Mouse (Mus musculus) small intestine, adult 2 months (tissue): ENCODE data around the gene Sytl3. TPM values are rescaled to one million over a fixed set of nuclear protein-coding genes. Genes with fewer than 3 reads are reported as not detected.

Experiments used
- H3K27ac ChIP-seq: fragments of 200-500 bp; 2 replicates; pipeline ENCODE4 v1.5.1; 2012; ENCODE audit warnings: low read depth, low read length, control low read depth, inconsistent platforms; ENCODE audit not compliant: insufficient read depth
- H3K27me3 ChIP-seq: fragments of 200-500 bp; 2 replicates; pipeline ENCODE4 v1.6.1; 2012; ENCODE audit warnings: mild to moderate bottlenecking, moderate library complexity, low read length, inconsistent platforms; ENCODE audit not compliant: control insufficient read depth, insufficient read depth
- H3K36me3 ChIP-seq: fragments of 200-500 bp; 2 replicates; pipeline ENCODE4 v1.6.1; 2012; ENCODE audit warnings: mild to moderate bottlenecking, low read length, control low read depth, inconsistent platforms; ENCODE audit not compliant: control insufficient read depth, insufficient read depth
- H3K4me1 ChIP-seq: fragments of 200-500 bp; 2 replicates; pipeline ENCODE4 v1.6.1; 2012; ENCODE audit warnings: low read length, inconsistent platforms, mixed read lengths; ENCODE audit not compliant: control insufficient read depth, insufficient read depth, insufficient read length
- H3K4me3 ChIP-seq: fragments of 200-500 bp; 2 replicates; pipeline ENCODE4 v1.5.1; 2012; ENCODE audit warnings: low read depth, mild to moderate bottlenecking, control low read depth, inconsistent platforms, low read length, moderate library complexity
- CTCF ChIP-seq: fragments of 200-500 bp; IDR thresholded peaks from 2 replicates; pipeline ENCODE4 v1.5.1; 2012; ENCODE audit warnings: low read depth, mild to moderate bottlenecking, control low read depth, inconsistent platforms, low read length, moderate library complexity, mixed read lengths; ENCODE audit not compliant: insufficient replicate concordance, insufficient read length; ENCODE audit errors: extremely low read depth
- POLR2A ChIP-seq: fragments of 200-500 bp; IDR thresholded peaks from 2 replicates; pipeline ENCODE4 v1.6.1; 2012; ENCODE audit warnings: low read depth, mild to moderate bottlenecking, control low read depth, inconsistent platforms, low read length, moderate library complexity
- WGBS: fragments of 180-500 bp; shearing (Covaris S2); methylation state at CpG from one replicate; pipeline ENCODE4 v1.1.7; 2018; 5-methylcytosine and 5-hydroxymethylcytosine counted together
- polyA plus RNA-seq: library from polyadenylated mRNA; depleted of rRNA; stranded (reverse); fragments of >200 nt; gene quantifications from 2 replicates; pipeline ENCODE4 v1.2.3, GENCODE M21; 2012

Gene Sytl3
- polyA plus RNA-seq, 1 experiment = 6.4 TPM

GRCm38 (mm10) chr17:6778771-6779509 is 120.0 kb downstream of the Sytl3 start:
- Histone ChIP-seq H3K27ac (peak overlapping the region; percentile 90), H3K4me1 (peaks cover 16% of the 10 kb centered on the region), H3K4me3 (peak overlapping the region; percentile 63), H3K27me3 (no peaks in the 10 kb centered on the region), H3K36me3 (peaks cover 38% of the 10 kb centered on the region)
- TF ChIP-seq POLR2A = peak; percentile 31; the same call in 1 of the 2 replicates
- 0 out of 2 replicates have a peak, but pooled peaks have one; percentile 12 for TF ChIP-seq CTCF
- 7% methylated on average over 23 of the region's 23 CpGs for WGBS

DNA sequence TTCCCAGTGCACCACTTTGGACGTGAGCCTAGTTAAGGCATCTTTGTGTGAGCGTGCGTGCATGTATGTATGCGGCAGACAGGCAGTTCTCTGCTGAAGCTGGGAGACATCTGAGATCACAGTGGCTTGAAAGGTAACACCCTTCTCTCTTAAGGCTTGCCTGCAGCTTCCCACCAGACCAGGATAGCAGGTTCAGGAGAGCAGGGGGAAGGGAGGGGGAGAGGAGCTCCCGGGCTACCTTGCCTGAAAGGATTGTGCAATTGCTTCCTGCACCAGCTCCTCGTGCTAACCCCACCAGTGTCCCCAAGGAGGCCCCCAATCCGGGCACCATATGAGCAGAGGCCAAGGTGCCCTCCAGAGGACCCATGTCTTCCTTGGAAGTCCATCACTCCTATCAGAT is 120.7 kb downstream of the Sytl3 start:
- peak overlapping the region; percentile 63 for H3K4me3 ChIP-seq
- H3K36me3 ChIP-seq = peaks cover 35% of the 10 kb centered on the region
- WGBS = 17% methylated on average over 7 of the region's 7 CpGs
- H3K27me3 ChIP-seq = no peaks in the 10 kb centered on the region
- no peak for TF ChIP-seq CTCF
- no peak for TF ChIP-seq POLR2A
- peak overlapping the region; percentile 90 for H3K27ac ChIP-seq
- H3K4me1 ChIP-seq = peaks cover 18% of the 10 kb centered on the region

- Histone ChIP-seq H3K4me3 (peak overlapping the region; percentile 68), H3K27me3 (no peaks in the 10 kb centered on the region), H3K36me3 (peaks cover 29% of the 10 kb centered on the region), H3K4me1 (peaks cover 13% of the 10 kb centered on the region), H3K27ac (peak overlapping the region; percentile 90)
- no peak for TF ChIP-seq POLR2A
- no peak for TF ChIP-seq CTCF
- 19% methylated on average over 4 of the region's 4 CpGs for WGBS
These were observed 121.7 kb downstream of the Sytl3 start for GRCm38 (mm10) chr17:6780521-6781115.

DNA sequence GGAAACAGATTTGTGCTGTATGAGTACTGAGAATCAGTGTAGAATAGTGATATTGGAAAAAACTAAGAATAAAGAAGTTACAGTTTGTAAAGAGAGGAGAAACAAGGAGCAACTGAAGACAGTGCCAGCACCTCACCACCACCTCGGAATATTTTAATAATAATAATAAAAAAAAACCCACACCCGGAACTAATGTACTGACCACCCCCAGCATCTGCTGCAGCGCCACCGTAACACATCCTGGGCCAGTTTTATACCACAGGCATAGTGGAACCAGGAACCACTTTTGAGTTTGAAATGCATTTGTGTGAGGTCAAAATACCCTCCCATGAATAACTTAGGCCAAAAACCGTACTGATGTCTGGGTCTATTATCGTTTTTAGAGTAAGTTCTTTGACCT is 122.4 kb downstream of the Sytl3 start:
- WGBS = 16% methylated on average over 6 of the region's 6 CpGs
- Histone ChIP-seq H3K27ac (peak overlapping the region; percentile 53), H3K4me1 (peaks cover 10% of the 10 kb centered on the region), H3K27me3 (no peaks in the 10 kb centered on the region), H3K36me3 (peaks cover 29% of the 10 kb centered on the region), H3K4me3 (peak overlapping the region; percentile 14; the same call in 1 of the 2 replicates)
- TF ChIP-seq POLR2A = no peak
- TF ChIP-seq CTCF = no peak

GRCm38 (mm10) chr17:6782033-6782526 is 123.2 kb downstream of the Sytl3 start:
- no peak; the same call in 1 of the 2 replicates for TF ChIP-seq POLR2A
- 0 out of 2 replicates have a peak, but pooled peaks have one; percentile 3 for TF ChIP-seq CTCF
- H3K27me3 ChIP-seq = no peaks in the 10 kb centered on the region
- H3K4me3 ChIP-seq = peak overlapping the region; percentile 87
- 2% methylated on average over 21 of the region's 21 CpGs for WGBS
- H3K36me3 ChIP-seq = peaks cover 24% of the 10 kb centered on the region
- H3K27ac ChIP-seq = peak overlapping the region; percentile 98
- peaks cover 10% of the 10 kb centered on the region for H3K4me1 ChIP-seq

- Histone ChIP-seq H3K27ac (peak within 1 kb of the TSS; percentile 98), H3K27me3 (no peaks in the 10 kb centered on the region), H3K4me1 (peaks cover 6% of the 10 kb centered on the region), H3K36me3 (peaks cover 19% of the 10 kb centered on the region), H3K4me3 (peak within 1 kb of the TSS; percentile 87)
- TF ChIP-seq POLR2A (peak; percentile 99), CTCF (no peak)
- WGBS = under 1% methylated on average over 52 of the region's 52 CpGs
These were observed 123.7 kb downstream of the Sytl3 start, which contains the start of gene Ezr for GRCm38 (mm10) chr17:6782611-6783005. Gene Ezr, minus strand, starts transcription at chr17:6782784.
